ENCODE assay signal across 24 mouse cellular contexts in the genomic region with DNA sequence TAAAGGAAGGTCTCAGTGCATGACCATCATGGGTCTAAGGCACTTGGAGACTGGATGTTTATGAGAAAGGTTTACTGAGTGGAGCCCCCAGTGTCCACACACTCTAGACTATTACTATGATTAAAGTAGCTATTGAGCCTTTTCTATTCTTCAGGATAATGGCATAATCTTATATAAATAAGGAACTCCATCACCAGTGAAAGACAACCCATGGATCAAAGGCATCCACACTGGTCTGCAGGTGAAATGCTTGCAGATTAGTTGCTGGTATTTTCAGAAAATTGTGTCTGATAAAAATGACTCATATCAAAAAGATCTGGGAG.
A peak's percentile ranks its signal among the peaks of the same experiment; 100 is the strongest.
DNase-seq lines count a peak whose midpoint lies in the region; ATAC-seq lines count a peak whose summit lies in the region.
"Had no signal": no experiment of that assay in that cellular context is flagged by ENCODE, and none has a peak within 500 bp of the region (broad histone marks: within the 10 kb centered on the region; RNA-seq: fewer than 3 reads in every experiment).

No protein-coding gene starts in this region.

- H3K4me2 ChIP-seq in forebrain, embryonic 14.5 days (ENCODE audit: low read length): no peak overlapping the region
- no peak overlapping the region for H3K4me2 ChIP-seq in forebrain, embryonic 15.5 days (replicated peaks)
- H3K4me2 ChIP-seq in neural tube, embryonic 11.5 days (ENCODE audit: low read depth): no peak overlapping the region
- no peak overlapping the region for H3K4me2 ChIP-seq in neural tube, embryonic 13.5 days
- H3K4me2 ChIP-seq: embryonic facial prominence, embryonic 15.5 days; heart, embryonic 13.5 days; hindbrain, embryonic 13.5 days had no signal

- no peak overlapping the region for H3K4me3 ChIP-seq in forebrain, embryonic 14.5 days (ENCODE audit: low read depth, low read length)
- H3K4me3 ChIP-seq in forebrain, embryonic 15.5 days: no peak overlapping the region
- H3K4me3 ChIP-seq in neural tube, embryonic 11.5 days (ENCODE audit: low read depth, low read length): no peak overlapping the region
- H3K4me3 ChIP-seq in neural tube, embryonic 13.5 days: no peak overlapping the region
- H3K4me3 ChIP-seq: embryonic facial prominence, embryonic 15.5 days; erythroblast, embryonic 14.5 days; forebrain, embryonic 10.5 days; heart, embryonic 13.5 days; hindbrain, embryonic 13.5 days had no signal

- H3K9ac ChIP-seq in forebrain, embryonic 14.5 days (ENCODE audit: low read length): no peak overlapping the region
- no peak overlapping the region for H3K9ac ChIP-seq in forebrain, embryonic 15.5 days (replicated peaks)
- H3K9ac ChIP-seq in neural tube, embryonic 11.5 days (ENCODE audit: low read length): no peak overlapping the region
- no peak overlapping the region for H3K9ac ChIP-seq in neural tube, embryonic 13.5 days
- H3K9ac ChIP-seq: embryonic facial prominence, embryonic 15.5 days; heart, embryonic 13.5 days; hindbrain, embryonic 13.5 days had no signal

- H3K36me3 ChIP-seq in forebrain, embryonic 14.5 days (ENCODE audit: control insufficient read depth, insufficient read depth, low read length): no peaks in the 10 kb centered on the region
- no peaks in the 10 kb centered on the region for H3K36me3 ChIP-seq in forebrain, embryonic 15.5 days
- H3K36me3 ChIP-seq in neural tube, embryonic 11.5 days (ENCODE audit: control insufficient read depth, insufficient read depth, low read length): no peaks in the 10 kb centered on the region
- H3K36me3 ChIP-seq in neural tube, embryonic 13.5 days: no peaks in the 10 kb centered on the region
- H3K36me3 ChIP-seq: embryonic facial prominence, embryonic 15.5 days; forebrain, embryonic 10.5 days; G1E; heart, embryonic 13.5 days; hindbrain, embryonic 13.5 days had no signal

- H3K9me3 ChIP-seq in forebrain, embryonic 14.5 days (replicated peaks; ENCODE audit: control insufficient read depth, low read length): no peaks in the 10 kb centered on the region
- no peaks in the 10 kb centered on the region for H3K9me3 ChIP-seq in forebrain, embryonic 15.5 days
- H3K9me3 ChIP-seq in neural tube, embryonic 11.5 days (ENCODE audit: control insufficient read depth, low read length): no peaks in the 10 kb centered on the region
- H3K9me3 ChIP-seq in neural tube, embryonic 13.5 days: no peaks in the 10 kb centered on the region
- H3K9me3 ChIP-seq: embryonic facial prominence, embryonic 15.5 days; G1E; heart, embryonic 13.5 days had no signal

- ATAC-seq in forebrain, embryonic 14.5 days: peak; percentile 54
- ATAC-seq in forebrain, embryonic 15.5 days (replicated peaks): no peak
- peak; percentile 68 for ATAC-seq in neural tube, embryonic 11.5 days (ENCODE audit: insufficient read depth, low FRiP score, low TSS enrichment)
- ATAC-seq in neural tube, embryonic 13.5 days (ENCODE audit: low read depth): peak; percentile 36; the same call in 1 of the 2 replicates
- ATAC-seq: activated CD4-positive, CD25-positive, alpha-beta regulatory T cell, adult 4 months; hindbrain, postnatal 0 days; intestine, embryonic 16.5 days had no signal

- peaks cover 10% of the 10 kb centered on the region for H3K27me3 ChIP-seq in forebrain, embryonic 14.5 days (replicated peaks; ENCODE audit: control insufficient read depth, insufficient read depth, low read length)
- H3K27me3 ChIP-seq in forebrain, embryonic 15.5 days: peaks cover 13% of the 10 kb centered on the region; the same call in 1 of the 2 replicates
- H3K27me3 ChIP-seq in neural tube, embryonic 11.5 days (ENCODE audit: control insufficient read depth, insufficient read depth, low read length): peaks cover 11% of the 10 kb centered on the region
- H3K27me3 ChIP-seq in neural tube, embryonic 13.5 days: peaks cover 29% of the 10 kb centered on the region
- H3K27me3 ChIP-seq: CH12.LX; embryonic facial prominence, embryonic 15.5 days; heart, embryonic 13.5 days had no signal

- no peak overlapping the region for H3K27ac ChIP-seq in forebrain, embryonic 14.5 days (ENCODE audit: low read depth, low read length)
- H3K27ac ChIP-seq in forebrain, embryonic 15.5 days (replicated peaks): no peak overlapping the region
- no peak overlapping the region for H3K27ac ChIP-seq in neural tube, embryonic 11.5 days (ENCODE audit: low read depth, low read length)
- H3K27ac ChIP-seq in neural tube, embryonic 13.5 days (replicated peaks): no peak overlapping the region
- H3K27ac ChIP-seq: embryonic facial prominence, embryonic 15.5 days; forebrain, embryonic 10.5 days; heart, embryonic 13.5 days; hindbrain, embryonic 13.5 days; hindbrain, postnatal 0 days had no signal

- no peak for DNase-seq in forebrain, embryonic 14.5 days (ENCODE audit: low spot score)
- DNase-seq in neural tube, embryonic 11.5 days (ENCODE audit: low spot score): no peak
- DNase-seq in neural tube, embryonic 10.5 days (ENCODE audit: extremely low spot score, low spot score): no peak
- peak; percentile 42 for DNase-seq in R1 (ENCODE audit: low read depth, low spot score)
- DNase-seq in lung, postnatal 4 days: no peak
- no peak for DNase-seq in kidney, postnatal 14 days
- DNase-seq: adrenal gland, adult 2 months; adrenal gland, postnatal 25 days; cerebellum, postnatal 14 days; gastrocnemius, postnatal 36 days; heart, adult 11 months; heart, postnatal 36 days had no signal

- peaks cover 6% of the 10 kb centered on the region for H3K4me1 ChIP-seq in forebrain, embryonic 14.5 days (ENCODE audit: control insufficient read depth, insufficient read depth, low read length)
- H3K4me1 ChIP-seq in forebrain, embryonic 15.5 days: no peaks in the 10 kb centered on the region
- H3K4me1 ChIP-seq in neural tube, embryonic 11.5 days (ENCODE audit: control insufficient read depth, insufficient read depth, low read length): peaks cover 4% of the 10 kb centered on the region; the same call in 1 of the 2 replicates
- peaks cover 6% of the 10 kb centered on the region for H3K4me1 ChIP-seq in neural tube, embryonic 13.5 days (replicated peaks)
- H3K4me1 ChIP-seq: embryonic facial prominence, embryonic 15.5 days had no signal
